Mouse (Mus musculus): ENCODE data around the gene Ankrd17.

DNA sequence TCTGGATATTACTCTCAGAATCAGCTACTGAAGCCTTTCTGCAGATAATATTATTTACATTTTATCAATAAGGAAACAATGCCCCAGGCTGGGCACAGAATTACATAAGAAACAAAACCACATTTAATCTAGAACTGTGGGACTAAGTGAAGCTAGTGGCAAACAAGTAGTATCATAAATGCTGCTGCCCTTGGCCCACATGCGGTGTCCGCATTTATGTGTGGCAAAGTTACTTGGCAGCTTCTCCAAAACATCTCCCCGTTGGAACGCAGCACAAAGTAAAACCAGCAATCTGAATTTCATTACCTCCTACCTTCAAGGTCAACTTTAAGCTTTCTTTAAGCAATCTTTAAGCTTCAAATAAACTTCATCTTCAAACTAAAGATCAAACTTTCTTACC is 25.5 kb downstream of the Ankrd17 start:
- no peak for TF ChIP-seq CTCF (IDR thresholded peaks at IDR 0.05; ENCODE audit: extremely low read depth, insufficient read length, insufficient replicate concordance, low read depth, low read length)
- TF ChIP-seq POLR2A (IDR thresholded peaks at IDR 0.05; ENCODE audit: low read depth, low read length): no peak
